Mouse (Mus musculus): ENCODE results near the gene Zfp169.
A peak's percentile ranks its signal among the peaks of the same experiment; 100 is the strongest.

Zfp169 gene

GRCm38 (mm10) chr13:48513003-48513929 lies at the start of gene Zfp169, which contains the start of gene A830005F24Rik:
TSS of gene Zfp169 (minus strand) at chr13:48513451.
TSS of gene A830005F24Rik (plus strand) at chr13:48513570.
- peak; percentile 86 for DNase-seq (ENCODE audit: low read depth, low spot score)

DNA sequence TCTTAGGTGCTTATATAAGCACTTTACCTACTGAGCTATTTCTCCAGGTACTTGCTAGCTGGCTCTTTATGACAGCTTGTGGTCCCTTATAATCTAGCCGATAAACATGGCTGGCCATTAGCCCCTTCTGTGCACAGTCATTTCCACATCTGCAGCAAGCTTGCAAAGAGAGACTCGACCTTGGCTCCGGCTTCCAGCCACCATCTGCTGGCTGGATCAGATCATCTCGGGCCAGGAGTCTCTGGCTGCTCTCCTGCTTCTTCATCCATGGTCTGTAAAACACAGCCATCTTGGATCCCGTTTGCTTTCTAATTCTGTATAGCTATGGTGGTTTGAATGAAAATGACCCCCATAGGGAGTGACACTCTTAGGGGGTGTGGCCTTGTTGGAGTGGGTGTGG lies 49.1 kb upstream of the Zfp169 start:
- DNase-seq (ENCODE audit: low read depth, low spot score): no peak

DNA sequence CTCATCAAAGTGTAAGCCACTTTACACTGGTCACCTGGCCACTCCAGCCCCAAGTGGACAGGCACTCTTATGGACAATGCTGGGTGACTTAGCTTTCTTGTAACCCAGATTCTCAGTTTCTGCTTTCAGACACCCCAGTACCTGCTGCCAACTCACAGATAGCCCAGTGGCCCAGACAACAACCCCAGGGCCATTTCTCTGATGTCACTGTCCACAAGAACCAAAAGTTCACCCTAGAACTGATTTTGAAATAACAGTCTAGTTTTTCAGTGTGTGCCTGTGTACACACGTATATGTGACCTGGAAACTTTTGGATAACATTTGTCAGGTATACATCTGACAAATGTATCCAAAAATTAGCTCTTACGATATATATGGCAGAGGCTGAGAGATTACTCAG lies 48.2 kb upstream of the Zfp169 start:
- no peak for DNase-seq (ENCODE audit: low read depth, low spot score)

GRCm38 (mm10) chr13:48555976-48556375 lies 42.7 kb upstream of the Zfp169 start:
- DNase-seq (ENCODE audit: low read depth, low spot score): no peak

DNA sequence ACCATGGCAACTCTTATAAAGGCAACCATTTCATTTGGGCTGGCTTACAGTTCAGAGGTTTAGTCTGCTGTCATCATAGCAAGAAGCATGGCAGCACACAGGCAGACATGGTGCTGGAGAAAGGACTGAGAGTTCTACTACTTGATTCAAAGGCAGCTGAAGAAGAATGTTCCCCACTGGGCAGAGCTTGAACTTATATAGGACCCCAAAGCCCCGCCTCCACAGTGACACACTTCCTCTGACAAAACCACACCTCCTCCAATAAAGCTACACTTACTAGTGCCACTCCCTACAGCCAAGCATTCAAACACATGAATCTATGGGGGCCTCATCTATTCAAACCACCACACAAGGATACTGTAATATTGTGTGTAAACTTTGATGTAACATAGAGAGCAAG lies 41.3 kb upstream of the Zfp169 start:
- no peak for DNase-seq (ENCODE audit: low read depth, low spot score)

DNA sequence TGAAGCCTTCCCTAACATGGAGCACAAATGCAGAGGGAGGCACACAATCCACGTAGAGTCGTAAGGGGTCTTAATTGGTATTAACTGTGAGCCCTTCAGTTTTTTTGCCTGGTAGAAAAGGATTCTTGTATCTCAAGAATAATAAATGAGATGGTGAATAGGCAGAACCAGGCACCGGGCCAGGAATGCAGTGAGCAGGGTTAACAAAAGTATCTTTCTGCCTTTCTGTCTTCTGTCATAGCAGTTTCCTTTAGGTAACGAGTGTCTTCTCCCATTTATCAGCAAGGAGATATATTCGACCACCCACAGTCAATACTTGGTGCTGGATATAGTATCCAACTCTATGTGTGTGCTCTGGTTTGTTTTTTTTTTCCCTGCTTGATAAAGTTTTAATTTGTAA lies 40.3 kb upstream of the Zfp169 start:
- DNase-seq (ENCODE audit: low read depth, low spot score): no peak

GRCm38 (mm10) chr13:48552181-48553090 lies 39.2 kb upstream of the Zfp169 start:
- no peak for DNase-seq (ENCODE audit: low read depth, low spot score)

DNA sequence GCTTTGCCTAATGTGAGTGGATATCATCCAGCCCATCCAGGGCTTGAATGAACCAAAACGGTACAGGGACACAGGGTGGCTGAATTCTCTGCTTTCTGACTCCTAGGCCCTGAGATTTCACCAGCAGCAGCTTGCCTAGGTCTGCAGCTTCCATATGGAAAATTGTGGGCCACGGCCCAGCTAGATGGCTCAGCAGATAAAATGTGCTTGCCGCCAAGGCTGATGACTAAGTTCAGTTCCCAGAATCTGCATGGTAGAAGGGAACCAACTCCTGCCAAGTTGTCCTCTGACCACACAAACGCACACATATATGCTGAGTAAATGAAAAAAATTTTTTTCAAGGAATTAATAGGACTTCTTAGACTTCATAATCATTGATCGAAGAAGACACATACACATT lies 35.0 kb upstream of the Zfp169 start:
- no peak for DNase-seq (ENCODE audit: low read depth, low spot score)

DNA sequence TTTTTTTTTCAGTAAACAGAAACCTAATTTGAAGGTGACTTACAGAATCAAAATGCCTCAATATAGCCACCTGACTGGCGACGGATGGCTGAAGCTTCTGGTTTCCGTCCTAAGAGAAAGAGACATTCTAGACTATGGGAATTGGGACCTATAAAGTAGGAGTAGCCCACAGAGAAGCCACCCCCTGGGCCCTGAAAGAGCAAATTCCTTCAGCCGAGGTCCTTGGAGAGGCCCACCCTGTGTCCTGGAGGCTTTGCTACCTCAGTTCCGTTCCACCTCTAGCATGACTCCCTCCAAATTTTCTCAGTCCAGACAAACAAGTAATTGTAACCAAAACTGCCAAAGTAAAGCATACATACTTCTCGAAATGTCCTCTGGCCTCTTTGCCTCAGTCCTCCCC lies 34.4 kb upstream of the Zfp169 start:
- no peak for DNase-seq (ENCODE audit: low read depth, low spot score)

DNA sequence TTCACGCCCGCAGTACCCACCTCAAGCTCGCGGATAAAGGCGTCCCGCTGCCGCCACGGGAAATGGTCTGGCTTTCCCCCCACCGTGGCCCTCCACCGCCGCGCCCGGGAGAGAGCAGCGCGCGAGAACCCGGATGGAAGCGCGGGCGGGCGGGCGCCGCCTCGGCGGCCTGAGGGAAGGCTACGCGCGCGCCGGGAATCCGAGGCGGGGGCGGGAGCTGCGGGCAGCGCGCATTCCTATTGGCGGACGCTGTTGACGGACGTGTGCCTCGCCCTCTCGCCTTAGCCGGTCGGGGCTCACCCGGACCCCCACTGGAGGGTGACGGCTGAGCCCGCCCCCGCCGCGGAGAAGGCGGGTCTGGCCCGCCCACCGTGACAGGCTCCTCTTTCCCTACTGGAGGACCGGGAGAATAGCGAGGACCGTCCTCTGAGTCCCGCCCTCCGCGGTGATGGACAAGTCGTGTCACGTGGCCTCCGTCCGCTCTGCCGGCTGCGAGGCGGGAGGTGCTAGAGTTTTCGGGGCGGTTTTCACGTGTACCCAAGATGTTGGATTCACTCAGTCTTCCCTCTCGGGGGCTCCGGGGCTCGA lies 33.2 kb upstream of the Zfp169 start:
- DNase-seq (ENCODE audit: low read depth, low spot score): peak; percentile 98

- DNase-seq (ENCODE audit: low read depth, low spot score): peak; percentile 99
Measured at GRCm38 (mm10) chr13:48545476-48546281, 32.4 kb upstream of the Zfp169 start.

DNA sequence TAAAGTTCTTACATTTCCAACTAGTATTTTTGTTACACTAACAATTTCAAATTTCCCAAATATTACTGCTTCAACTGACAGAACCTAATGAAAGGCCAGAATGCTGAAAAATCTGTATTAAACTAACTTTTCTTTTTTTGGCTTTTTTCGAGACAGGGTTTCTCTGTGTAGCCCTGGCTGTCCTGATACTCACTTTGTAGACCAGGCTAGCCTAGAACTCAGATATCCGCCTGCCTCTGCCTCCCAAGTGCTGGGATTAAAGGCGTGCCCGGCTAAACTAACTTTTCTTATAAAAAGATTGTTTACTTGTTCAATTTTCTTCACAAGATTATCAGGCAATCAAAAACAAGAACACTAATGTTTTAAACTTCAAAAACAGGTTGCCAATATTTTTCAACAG lies 31.6 kb upstream of the Zfp169 start:
- no peak for DNase-seq (ENCODE audit: low read depth, low spot score)

DNA sequence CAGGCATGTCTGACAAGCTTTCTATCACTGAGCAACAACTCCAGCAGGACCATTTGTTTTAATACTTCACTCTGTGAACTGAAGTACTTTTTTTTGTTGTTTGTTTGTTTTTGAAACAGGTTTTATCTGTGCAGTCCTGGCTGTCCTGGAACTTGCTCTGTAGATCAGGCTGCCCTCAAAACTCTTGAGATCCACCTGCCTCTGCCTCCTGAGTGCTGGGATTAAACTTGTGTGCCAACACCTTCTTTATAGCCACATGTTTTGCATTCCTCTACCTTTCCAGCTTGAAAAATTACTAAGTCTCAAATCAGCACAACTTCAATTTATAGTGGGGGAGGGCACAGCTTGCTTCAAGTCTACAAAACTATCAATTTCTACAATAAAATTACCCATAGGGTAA lies 31.1 kb upstream of the Zfp169 start:
- DNase-seq (ENCODE audit: low read depth, low spot score): no peak

DNA sequence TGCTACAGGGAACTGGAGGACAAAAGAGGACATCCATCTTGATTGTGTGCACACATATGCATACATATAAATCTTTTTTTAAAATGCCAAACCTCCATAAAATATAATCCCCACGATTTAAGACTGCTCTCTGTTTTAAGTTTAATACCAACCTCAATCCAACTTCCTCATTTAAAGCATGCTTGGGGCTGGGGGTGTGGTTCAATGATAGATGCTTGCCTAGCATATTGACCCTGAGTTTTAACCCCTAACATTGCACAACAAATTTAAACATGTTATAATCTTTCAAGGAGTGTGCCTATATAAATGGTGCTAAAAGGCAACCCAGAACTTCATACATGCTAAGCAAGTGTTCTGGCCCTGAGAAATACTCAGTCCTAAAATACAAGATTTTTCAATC lies 27.2 kb upstream of the Zfp169 start:
- no peak for DNase-seq (ENCODE audit: low read depth, low spot score)

- DNase-seq (ENCODE audit: low read depth, low spot score): no peak
Measured at GRCm38 (mm10) chr13:48533441-48533840, 20.2 kb upstream of the Zfp169 start.

GRCm38 (mm10) chr13:48531448-48531847 lies 18.2 kb upstream of the Zfp169 start:
- DNase-seq (ENCODE audit: low read depth, low spot score): no peak

- DNase-seq (ENCODE audit: low read depth, low spot score): no peak
Measured at GRCm38 (mm10) chr13:48530685-48531084, 17.4 kb upstream of the Zfp169 start.

DNA sequence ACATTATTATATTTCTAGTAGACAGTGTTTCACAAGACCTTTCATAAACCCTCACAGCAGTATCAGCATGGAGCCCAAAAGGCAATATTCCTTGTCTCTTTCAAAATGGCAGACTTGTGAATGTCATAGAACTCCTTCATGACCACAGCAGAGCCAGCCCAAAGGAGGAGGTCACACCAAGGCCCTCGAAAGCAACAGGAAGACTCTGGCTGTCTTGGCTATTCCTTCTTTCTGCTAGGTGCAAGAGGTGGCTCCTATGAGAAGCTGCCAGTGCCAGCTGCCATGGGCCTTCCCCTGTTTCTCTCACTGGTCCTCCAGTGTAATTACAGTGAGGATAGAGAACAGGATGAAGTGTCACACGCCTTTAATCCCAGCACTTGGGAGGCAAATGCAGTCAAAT lies 15.8 kb upstream of the Zfp169 start:
- no peak for DNase-seq (ENCODE audit: low read depth, low spot score)

- peak; percentile 85 for DNase-seq (ENCODE audit: low read depth, low spot score)
Measured at GRCm38 (mm10) chr13:48528123-48528871, 15.0 kb upstream of the Zfp169 start.

DNA sequence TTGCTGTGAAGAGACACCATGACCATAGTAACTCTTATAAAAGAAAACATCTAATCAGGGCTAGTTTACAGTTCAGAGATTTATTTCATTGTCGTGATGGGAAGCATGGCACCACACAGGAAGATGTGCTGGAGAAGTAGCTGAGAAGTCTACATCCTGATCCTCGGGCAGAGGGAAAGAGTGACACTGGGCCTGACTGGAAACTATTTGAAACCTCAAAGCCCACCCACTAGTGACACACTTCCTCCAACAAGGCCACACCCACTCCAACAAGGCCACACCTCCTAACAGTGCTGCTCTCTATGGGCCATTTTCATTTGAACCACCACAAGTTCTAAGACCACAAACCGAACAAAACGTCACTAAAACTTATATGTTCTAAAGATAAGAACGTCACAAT lies 12.5 kb upstream of the Zfp169 start:
- no peak for DNase-seq (ENCODE audit: low read depth, low spot score)
